Mouse (Mus musculus) liver, postnatal 0 days (tissue): ENCODE data around the gene 3110018I06Rik. TPM values are rescaled to one million over a fixed set of nuclear protein-coding genes. Genes with fewer than 3 reads are reported as not detected.

Source experiments
- ATAC-seq: fragments of 200-750 bp; cut with Nextera tagmentation; 2 replicates; pipeline ENCODE4 v1.8.0; 2017; ENCODE audit warnings: mild to moderate bottlenecking, moderate library complexity
- DNase-seq: peaks from one replicate; pipeline ENCODE4 v3.0.0-alpha.2; 2016
- H3K27ac ChIP-seq: fragments of 300-500 bp; sonication (generic); 2 replicates; pipeline ENCODE4 v1.5.1; 2014; ENCODE audit warnings: antibody characterized with exemption, moderate library complexity, mild to moderate bottlenecking, low read depth
- H3K27me3 ChIP-seq: fragments of 300-500 bp; sonication (generic); 2 replicates; pipeline ENCODE4 v1.6.1; 2014; ENCODE audit warnings: low read length, control low read depth, mixed read lengths; ENCODE audit not compliant: insufficient read depth
- H3K36me3 ChIP-seq: fragments of 300-500 bp; sonication (generic); replicated peaks from 2 replicates; pipeline ENCODE4 v1.6.1; 2014; ENCODE audit warnings: mild to moderate bottlenecking, control low read depth, low read length, moderate library complexity, mixed read lengths; ENCODE audit not compliant: insufficient read depth
- H3K4me1 ChIP-seq: fragments of 300-500 bp; sonication (generic); 2 replicates; pipeline ENCODE4 v1.6.1; 2014; ENCODE audit warnings: antibody characterized with exemption, mild to moderate bottlenecking, control low read depth; ENCODE audit not compliant: insufficient read depth
- H3K4me2 ChIP-seq: fragments of 300-500 bp; sonication (generic); 2 replicates; pipeline ENCODE4 v1.6.1; 2014; ENCODE audit warnings: low read depth, mild to moderate bottlenecking, low read length, moderate library complexity, mixed read lengths
- H3K4me3 ChIP-seq: fragments of 300-500 bp; sonication (generic); 2 replicates; pipeline ENCODE4 v1.5.1; 2014; ENCODE audit warnings: low read depth, low read length
- H3K9ac ChIP-seq: fragments of 300-500 bp; sonication (generic); replicated peaks from 2 replicates; pipeline ENCODE4 v1.6.1; 2014; ENCODE audit warnings: mild to moderate bottlenecking, moderate library complexity
- H3K9me3 ChIP-seq: fragments of 300-500 bp; sonication (generic); 2 replicates; pipeline ENCODE4 v1.6.1; 2016; ENCODE audit warnings: mild to moderate bottlenecking, control low read depth, low read length, mixed read lengths
- CTCF ChIP-seq: sonication (generic); IDR thresholded peaks from 2 replicates; pipeline ENCODE4 v1.5.1; 2016; ENCODE audit warnings: antibody characterized with exemption, low read depth
- EP300 ChIP-seq: IDR thresholded peaks from 2 replicates; pipeline ENCODE4 v1.6.1; 2016; ENCODE audit warnings: antibody characterized with exemption, low read depth, mild to moderate bottlenecking
- WGBS: fragments of 180-500 bp; shearing (Covaris S2); extraction: QIAGEN DNeasy Blood & Tissue Kit; methylation state at CpG from one replicate; pipeline ENCODE4 v1.1.7; 2014; ENCODE audit not compliant: insufficient replicate concordance; 5-methylcytosine and 5-hydroxymethylcytosine counted together
- polyA plus RNA-seq: library from polyadenylated mRNA; unstranded; fragments of >200 nt; fragmentation: Nextera tagmentation; extraction: Ambion mirVana; gene quantifications from 2 replicates; pipeline ENCODE4 v1.2.1, GENCODE M21; 2015

3110018I06Rik gene
- polyA plus RNA-seq, 1 experiment from 2014 or later, result not detected

DNA sequence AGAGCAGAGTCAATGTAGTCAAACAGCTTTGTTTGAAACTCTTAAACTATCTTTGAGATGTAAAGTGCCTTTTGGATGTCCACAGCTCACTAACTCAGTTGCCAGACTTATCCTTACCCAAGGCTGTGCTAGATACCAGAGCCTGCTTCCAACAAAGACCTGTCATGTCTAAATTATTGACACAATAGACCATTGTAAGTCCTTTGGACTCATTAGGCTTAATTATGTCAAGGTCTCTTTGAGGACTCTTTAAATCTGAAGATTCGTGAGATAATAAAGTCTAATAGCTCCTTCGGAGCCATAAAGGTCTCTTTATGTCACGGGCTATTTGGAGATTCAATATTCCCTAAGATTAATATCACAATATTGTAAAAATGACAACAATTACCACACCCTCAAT lies 32.5 kb downstream of the 3110018I06Rik start:
- no peak for DNase-seq
- 73% methylated on average over 3 of the region's 3 CpGs for WGBS
- no peak for ATAC-seq

GRCm38 (mm10) chr12:107528346-107528880 lies 40.0 kb downstream of the 3110018I06Rik start:
- H3K36me3 ChIP-seq, result no peaks in the 10 kb centered on the region

More for the DNA sequence above, 32.5 kb downstream of the 3110018I06Rik start:
- TF ChIP-seq EP300, result no peak
- TF ChIP-seq CTCF, result no peak
- Histone ChIP-seq H3K36me3 (no peaks in the 10 kb centered on the region), H3K9ac (no peak overlapping the region), H3K27me3 (no peaks in the 10 kb centered on the region), H3K4me2 (no peak overlapping the region), H3K27ac (no peak overlapping the region), H3K9me3 (no peaks in the 10 kb centered on the region), H3K4me3 (no peak overlapping the region), H3K4me1 (no peaks in the 10 kb centered on the region)

DNA sequence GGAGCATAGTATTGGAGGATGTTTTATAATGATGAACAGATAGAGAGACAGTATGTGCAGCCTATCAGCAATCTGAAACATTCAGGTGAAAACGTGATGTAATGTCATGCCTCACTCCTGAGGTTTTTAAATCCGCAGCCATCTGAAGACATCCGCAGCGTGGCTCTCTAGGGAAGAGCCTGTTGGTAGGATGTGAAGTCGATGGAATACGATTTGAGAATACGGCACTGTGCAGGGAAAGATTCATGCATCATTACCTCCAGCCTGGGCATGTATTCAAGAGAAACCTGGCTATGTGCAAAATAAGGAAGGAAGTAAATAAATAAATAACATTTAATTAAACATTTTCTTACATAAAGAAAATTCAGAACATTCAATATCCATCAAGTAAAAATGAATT lies 44.4 kb downstream of the 3110018I06Rik start:
- Histone ChIP-seq H3K36me3 (no peaks in the 10 kb centered on the region), H3K9ac (no peak overlapping the region), H3K4me1 (no peaks in the 10 kb centered on the region), H3K27me3 (no peaks in the 10 kb centered on the region), H3K9me3 (no peaks in the 10 kb centered on the region), H3K27ac (no peak overlapping the region), H3K4me2 (no peak overlapping the region), H3K4me3 (no peak overlapping the region)
- WGBS, result 81% methylated on average over 7 of the region's 7 CpGs
- no peak for ATAC-seq
- TF ChIP-seq CTCF (no peak), EP300 (no peak)
- no peak for DNase-seq

More at GRCm38 (mm10) chr12:107528346-107528880, 40.0 kb downstream of the 3110018I06Rik start:
- ATAC-seq, result no peak
- Histone ChIP-seq H3K4me3 (no peak overlapping the region), H3K4me1 (no peaks in the 10 kb centered on the region), H3K9me3 (no peaks in the 10 kb centered on the region), H3K4me2 (no peak overlapping the region), H3K27ac (no peak overlapping the region), H3K27me3 (no peaks in the 10 kb centered on the region), H3K9ac (no peak overlapping the region)
- WGBS, result 52% methylated on average over 1 of the region's 1 CpGs
- TF ChIP-seq CTCF (no peak), EP300 (no peak)
- no peak for DNase-seq
